Mouse (Mus musculus) hindbrain, embryonic 13.5 days (tissue): ENCODE results near the gene Klk1b21. TPM values are rescaled to one million over a fixed set of nuclear protein-coding genes. Genes with fewer than 3 reads are reported as not detected.
"Not testable (repeated sequence)": the region's sequence is repeated elsewhere in the genome, so short reads cannot be mapped to it uniquely, and the experiment has no call there.

Experiments
- ATAC-seq: fragments of 200-750 bp; cut with Nextera tagmentation; 2 replicates; pipeline ENCODE4 v1.8.0; 2017; ENCODE audit warnings: moderate TSS enrichment; ENCODE audit not compliant: low FRiP score
- H3K27ac ChIP-seq: fragments of 300-500 bp; sonication (generic); 2 replicates; pipeline ENCODE4 v1.5.1; 2015; ENCODE audit warnings: inconsistent platforms, mild to moderate bottlenecking, moderate library complexity
- H3K27me3 ChIP-seq: fragments of 300-500 bp; sonication (generic); 2 replicates; pipeline ENCODE4 v1.6.1; 2015; ENCODE audit warnings: mild to moderate bottlenecking, inconsistent platforms
- H3K36me3 ChIP-seq: fragments of 300-500 bp; sonication (generic); 2 replicates; pipeline ENCODE4 v1.6.1; 2015; ENCODE audit warnings: mild to moderate bottlenecking, inconsistent platforms
- H3K4me1 ChIP-seq: fragments of 300-500 bp; sonication (generic); replicated peaks from 2 replicates; pipeline ENCODE4 v1.6.1; 2015; ENCODE audit warnings: inconsistent platforms
- H3K4me2 ChIP-seq: fragments of 300-500 bp; sonication (generic); 2 replicates; pipeline ENCODE4 v1.6.1; 2015; ENCODE audit warnings: inconsistent platforms, mild to moderate bottlenecking, moderate library complexity
- H3K4me3 ChIP-seq: fragments of 300-500 bp; sonication (generic); 2 replicates; pipeline ENCODE4 v1.5.1; 2015; ENCODE audit warnings: mild to moderate bottlenecking, inconsistent platforms
- H3K9ac ChIP-seq: fragments of 300-500 bp; sonication (generic); 2 replicates; pipeline ENCODE4 v1.6.1; 2015; ENCODE audit warnings: mild to moderate bottlenecking, inconsistent platforms
- H3K9me3 ChIP-seq: fragments of 300-500 bp; sonication (generic); 2 replicates; pipeline ENCODE4 v1.6.1; 2016; ENCODE audit warnings: inconsistent platforms
- WGBS: fragments of 180-500 bp; shearing (Covaris S2); methylation state at CpG from one replicate; pipeline ENCODE4 v1.1.7; 2015; 5-methylcytosine and 5-hydroxymethylcytosine counted together
- polyA plus RNA-seq: library from polyadenylated mRNA; unstranded; fragments of >200 nt; fragmentation: Nextera tagmentation; extraction: Ambion mirVana; gene quantifications from 2 replicates; pipeline ENCODE4 v1.2.1, GENCODE M21; 2015

Gene Klk1b21
- not detected in 2 replicates for polyA plus RNA-seq

DNA sequence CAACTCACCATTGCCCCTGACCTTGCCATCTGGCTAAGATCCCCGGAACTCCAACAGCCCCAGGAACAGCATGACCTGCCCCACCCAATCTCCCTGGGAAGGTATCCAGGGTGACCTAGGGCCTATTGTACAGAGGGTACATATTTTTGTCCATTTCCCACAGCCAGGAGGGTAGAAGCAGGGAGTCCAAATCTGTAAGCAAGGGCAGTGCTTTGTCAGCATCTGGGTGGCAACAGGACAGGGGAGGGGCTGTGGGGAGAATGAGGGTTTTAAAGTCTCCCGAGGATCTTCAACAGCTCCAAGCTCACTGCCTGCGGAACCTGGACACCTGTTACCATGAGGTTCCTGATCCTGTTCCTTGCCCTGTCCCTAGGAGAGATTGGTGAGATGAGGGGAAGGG lies at the start of gene Klk1b21:
TSS of gene Klk1b21 (plus strand) at position 301 of the 400 bp plus-strand sequence.
- H3K9ac ChIP-seq, H3K4me2 ChIP-seq, H3K4me1 ChIP-seq, H3K4me3 ChIP-seq, ATAC-seq, H3K27me3 ChIP-seq, H3K27ac ChIP-seq, H3K36me3 ChIP-seq, H3K9me3 ChIP-seq: not testable (repeated sequence)
- 88% methylated on average over 3 of the region's 3 CpGs for WGBS

- 79% methylated on average over 2 of the region's 2 CpGs for WGBS
- Histone ChIP-seq H3K4me3 (no peak overlapping the region), H3K36me3 (no peaks in the 10 kb centered on the region), H3K27me3 (no peaks in the 10 kb centered on the region), H3K9ac (no peak overlapping the region), H3K4me1 (no peaks in the 10 kb centered on the region), H3K27ac (no peak overlapping the region), H3K4me2 (no peak overlapping the region), H3K9me3 (no peaks in the 10 kb centered on the region)
- no peak for ATAC-seq
These were observed 30.0 kb upstream of the Klk1b21 start for GRCm38 (mm10) chr7:44072117-44072516.

DNA sequence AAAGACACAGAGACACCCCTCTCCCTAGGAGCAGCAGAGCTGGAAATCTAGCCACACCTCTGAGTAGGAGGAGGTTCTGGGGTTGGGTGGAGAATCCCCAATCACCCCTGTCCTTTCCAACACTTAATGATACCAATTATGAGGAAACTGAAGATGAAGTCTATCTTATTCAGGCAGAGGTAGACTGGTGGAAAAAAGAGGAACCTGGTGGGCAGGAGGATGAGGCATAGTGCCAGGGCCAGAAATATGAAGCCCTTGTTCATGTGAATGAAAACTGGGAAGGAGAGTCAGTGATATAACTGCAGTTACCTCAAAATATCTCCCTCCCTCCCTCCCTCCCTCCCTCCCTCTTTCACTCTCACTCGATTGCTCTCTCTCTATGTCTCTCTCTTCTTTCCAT lies 24.4 kb upstream of the Klk1b21 start:
- H3K4me3 ChIP-seq: no peak overlapping the region
- 70% methylated on average over 1 of the region's 1 CpGs for WGBS
- H3K4me2 ChIP-seq: no peak overlapping the region
- H3K36me3 ChIP-seq: no peaks in the 10 kb centered on the region
- no peak overlapping the region for H3K9ac ChIP-seq
- no peak overlapping the region for H3K27ac ChIP-seq
- no peak for ATAC-seq
- no peaks in the 10 kb centered on the region for H3K27me3 ChIP-seq
- H3K4me1 ChIP-seq: no peaks in the 10 kb centered on the region
- 0 out of 2 replicates have a peak, but pooled peaks cover 5% of the 10 kb centered on the region for H3K9me3 ChIP-seq

DNA sequence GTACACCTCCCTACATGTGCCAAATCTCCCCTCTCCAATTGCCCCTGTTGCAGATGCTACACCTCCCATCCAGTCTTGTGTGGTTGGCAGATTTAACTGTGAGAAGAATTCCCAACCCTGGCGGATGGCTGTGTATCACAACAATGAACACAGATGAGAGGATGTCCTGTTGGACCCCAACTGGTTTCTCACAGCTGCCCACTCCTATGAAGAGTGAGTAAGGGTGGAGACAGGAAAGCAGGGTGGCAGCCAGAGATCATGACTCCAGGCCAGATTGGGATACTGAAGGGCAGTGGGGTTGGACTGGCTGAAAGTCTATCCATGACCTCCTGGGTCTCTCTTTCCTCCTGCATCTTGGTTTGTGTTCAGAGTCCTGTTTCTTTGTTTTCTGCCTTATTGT lies 6.0 kb upstream of the Klk1b21 start:
- Histone ChIP-seq H3K27me3 (no peaks in the 10 kb centered on the region), H3K9ac (no peak overlapping the region), H3K27ac (no peak overlapping the region), H3K36me3 (no peaks in the 10 kb centered on the region), H3K4me3 (no peak overlapping the region), H3K4me1 (no peaks in the 10 kb centered on the region), H3K4me2 (no peak overlapping the region), H3K9me3 (no peaks in the 10 kb centered on the region)
- ATAC-seq: no peak
- 87% methylated on average over 1 of the region's 1 CpGs for WGBS

DNA sequence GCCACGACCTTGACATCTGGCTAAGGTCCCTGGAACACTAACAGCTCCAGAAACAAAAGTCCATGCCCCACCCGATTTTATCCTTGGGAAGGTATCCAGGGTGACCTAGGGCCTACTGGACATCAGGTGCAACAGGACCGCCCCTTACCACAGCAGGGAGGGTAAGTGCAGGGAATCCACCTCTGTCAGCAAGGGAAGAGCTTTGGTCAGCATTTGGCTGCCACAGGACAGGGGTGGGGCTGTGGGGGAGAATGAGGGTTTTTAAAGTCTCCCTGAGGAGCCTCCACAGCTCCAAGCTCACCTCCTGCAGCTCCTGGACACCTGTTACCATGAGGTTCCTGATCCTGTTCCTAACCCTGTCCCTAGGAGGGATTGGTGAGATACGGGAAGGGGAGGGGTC lies 10.2 kb downstream of the Klk1b21 start, which contains the start of gene Klk1b22:
TSS of gene Klk1b22 (plus strand) at position 301 of the 400 bp plus-strand sequence.
- Histone ChIP-seq H3K9me3 (no peaks in the 10 kb centered on the region), H3K4me3 (no peak within 1 kb of the TSS), H3K27me3 (no peaks in the 10 kb centered on the region), H3K36me3 (no peaks in the 10 kb centered on the region), H3K4me1 (no peaks in the 10 kb centered on the region), H3K9ac (no peak within 1 kb of the TSS), H3K27ac (no peak within 1 kb of the TSS), H3K4me2 (no peak within 1 kb of the TSS)
- ATAC-seq: no peak
- WGBS: 77% methylated on average over 4 of the region's 4 CpGs

DNA sequence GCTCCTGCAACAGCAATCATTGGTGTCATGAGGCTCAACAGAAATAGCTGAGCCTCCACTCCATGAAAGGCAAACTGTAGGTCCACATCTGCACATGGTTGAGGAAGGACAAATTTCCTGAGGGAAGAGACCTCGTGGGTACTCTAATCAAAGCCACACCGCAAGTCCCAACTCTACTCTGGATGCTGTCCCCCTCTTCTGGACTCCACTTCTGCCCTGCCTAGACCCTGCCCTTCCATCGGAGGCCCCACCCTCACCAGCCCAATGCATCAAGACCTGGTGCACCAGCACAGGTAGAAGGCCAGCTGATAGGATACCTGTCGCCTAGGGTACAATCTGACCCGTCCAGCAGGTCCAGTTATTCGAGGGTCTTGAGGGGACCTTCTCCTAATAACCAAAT lies 21.3 kb downstream of the Klk1b21 start:
- no peaks in the 10 kb centered on the region for H3K27me3 ChIP-seq
- no peaks in the 10 kb centered on the region for H3K36me3 ChIP-seq
- H3K4me3 ChIP-seq: no peak overlapping the region
- H3K27ac ChIP-seq: no peak overlapping the region
- no peak overlapping the region for H3K9ac ChIP-seq
- no peak overlapping the region for H3K4me2 ChIP-seq
- H3K4me1 ChIP-seq: no peaks in the 10 kb centered on the region
- WGBS: 88% methylated on average over 6 of the region's 6 CpGs
- no peak for ATAC-seq
- no peaks in the 10 kb centered on the region for H3K9me3 ChIP-seq

DNA sequence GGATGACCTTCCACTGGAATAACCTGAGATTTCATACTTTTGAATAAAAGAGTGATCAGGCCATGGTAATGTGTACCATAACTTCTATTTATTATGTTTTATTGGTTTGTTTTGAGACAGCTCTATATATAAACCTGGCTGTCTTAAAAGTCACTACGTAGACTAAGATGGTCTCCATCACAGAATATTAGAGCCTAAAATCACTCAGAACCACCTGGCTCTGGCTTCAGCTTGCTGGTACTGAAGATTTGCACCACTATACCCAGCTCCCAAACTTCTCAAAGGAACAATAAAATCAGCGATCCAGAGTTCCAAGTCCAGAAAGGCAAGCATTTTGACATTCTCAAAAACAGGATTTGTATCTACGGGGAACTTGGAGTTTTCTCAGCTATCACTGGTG lies 34.3 kb downstream of the Klk1b21 start, which contains the start of gene Klk1b16:
TSS of gene Klk1b16 (plus strand) at position 301 of the 400 bp plus-strand sequence.
- no peaks in the 10 kb centered on the region for H3K4me1 ChIP-seq
- H3K9ac ChIP-seq: no peak within 1 kb of the TSS
- H3K27me3 ChIP-seq: no peaks in the 10 kb centered on the region
- H3K36me3 ChIP-seq: no peaks in the 10 kb centered on the region
- ATAC-seq: no peak
- H3K9me3 ChIP-seq: no peaks in the 10 kb centered on the region
- no peak within 1 kb of the TSS for H3K27ac ChIP-seq
- 93% methylated on average over 3 of the region's 3 CpGs for WGBS
- no peak within 1 kb of the TSS for H3K4me3 ChIP-seq
- H3K4me2 ChIP-seq: no peak within 1 kb of the TSS

Other genes with a start within 250 kb of the Klk1b21 start
- gene Klk4, start 221.2 kb upstream of the Klk1b21 start, polyA plus RNA-seq: 0.98 and 1.5 TPM in 2 replicates
- not detected in 2 replicates for gene Klk15, start 168.6 kb upstream of the Klk1b21 start, polyA plus RNA-seq
- gene Klk1b8, start 151.7 kb upstream of the Klk1b21 start, polyA plus RNA-seq: not detected in 2 replicates
- not detected in 2 replicates for gene Klk1b1, start 135.6 kb upstream of the Klk1b21 start, polyA plus RNA-seq
- gene Klk1b9, start 126.3 kb upstream of the Klk1b21 start, polyA plus RNA-seq: not detected in 2 replicates
- not detected in 2 replicates for gene Klk1b11, start 106.5 kb upstream of the Klk1b21 start, polyA plus RNA-seq
- gene Klk1b26, start 90.2 kb upstream of the Klk1b21 start, polyA plus RNA-seq: not detected in 2 replicates
- not detected in 2 replicates for gene Klk1b27, start 50.0 kb upstream of the Klk1b21 start, polyA plus RNA-seq
- not detected in 2 replicates for gene Klk1b22, start 10.3 kb downstream of the Klk1b21 start, polyA plus RNA-seq
- gene Klk1b16, start 34.4 kb downstream of the Klk1b21 start, polyA plus RNA-seq: not detected in 2 replicates
- not detected in 2 replicates for gene Klk1b24, start 85.9 kb downstream of the Klk1b21 start, polyA plus RNA-seq
- gene Klk1b3, start 95.9 kb downstream of the Klk1b21 start, polyA plus RNA-seq: not detected in 2 replicates
- gene Klk1b4, start 105.1 kb downstream of the Klk1b21 start, polyA plus RNA-seq: not detected in 2 replicates
- not detected in 2 replicates for gene Klk1b5, start 113.6 kb downstream of the Klk1b21 start, polyA plus RNA-seq
- not detected in 2 replicates for gene Klk1, start 123.0 kb downstream of the Klk1b21 start, polyA plus RNA-seq
- gene Gm36864, start 133.8 kb downstream of the Klk1b21 start, polyA plus RNA-seq: not detected in 2 replicates
- 1.5 and 1.7 TPM in 2 replicates for gene 1700028J19Rik, start 144.4 kb downstream of the Klk1b21 start, polyA plus RNA-seq
- 206 and 226 TPM in 2 replicates for gene 2410002F23Rik, start 144.4 kb downstream of the Klk1b21 start, polyA plus RNA-seq
- 0.10 TPM in 1 of 2 replicates, not detected in the other for gene Acp4, start 155.1 kb downstream of the Klk1b21 start, polyA plus RNA-seq
- gene Gm15517, start 159.1 kb downstream of the Klk1b21 start, polyA plus RNA-seq: not detected in 2 replicates
- 3.4 and 3.9 TPM in 2 replicates for gene Clec11a, start 204.6 kb downstream of the Klk1b21 start, polyA plus RNA-seq
- gene Shank1, start 207.9 kb downstream of the Klk1b21 start, polyA plus RNA-seq: 31.7 and 32.6 TPM in 2 replicates